Mouse (Mus musculus) kidney, adult 2 months (tissue): ENCODE data around the gene Slc25a44.

Source experiments
- CTCF ChIP-seq: fragments of 200-500 bp; conservative IDR thresholded peaks from 2 replicates; pipeline ENCODE4 v1.5.1; 2011; ENCODE audit warnings: low read depth, mild to moderate bottlenecking, control low read depth, low read length, moderate library complexity, mixed read lengths; ENCODE audit not compliant: insufficient read depth, insufficient read length
- POLR2A ChIP-seq: fragments of 200-500 bp; IDR thresholded peaks from one replicate; pipeline ENCODE4 v1.6.1; 2011; ENCODE audit warnings: low read depth, low read length, control low read depth

GRCm38 (mm10) chr3:88422020-88422720 is 2.8 kb downstream of the Slc25a44 start:
- no peak for TF ChIP-seq POLR2A
- 0 out of 2 replicates have a peak, but pooled peaks have one; percentile 27 for TF ChIP-seq CTCF
